Mouse (Mus musculus): ENCODE data around the gene Polrmt. TPM values are rescaled to one million over a fixed set of nuclear protein-coding genes. Genes with fewer than 3 reads are reported as not detected.
A peak's percentile ranks its signal among the peaks of the same experiment; 100 is the strongest.

Polrmt gene
- total and polyA plus RNA-seq, 3 experiments: 16.7 to 45.5 (median 44.5) TPM

GRCm38 (mm10) chr10:79698459-79698858 lies 47.9 kb downstream of the Polrmt start:
- ATAC-seq (ENCODE audit: extremely low read depth, insufficient number of reproducible peaks, low FRiP score, poor library complexity, severe bottlenecking): no peak

GRCm38 (mm10) chr10:79697916-79698315 lies 48.5 kb downstream of the Polrmt start:
- DNase-seq (ENCODE audit: low spot score): no peak
- H3K36me3 ChIP-seq (replicated peaks): no peaks in the 10 kb centered on the region
- peaks cover 8% of the 10 kb centered on the region for H3K4me1 ChIP-seq (ENCODE audit: insufficient read depth, low read depth, low read length)
- H3K9me3 ChIP-seq (replicated peaks): no peaks in the 10 kb centered on the region
- peaks cover 30% of the 10 kb centered on the region for H3K27me3 ChIP-seq (ENCODE audit: insufficient read depth, low read length)
- TF ChIP-seq POLR2AphosphoS5 (IDR thresholded peaks at IDR 0.05; ENCODE audit: insufficient replicate concordance, low read depth, low read length) (no peak), CTCF (IDR thresholded peaks at IDR 0.05; ENCODE audit: low read depth, low read length) (no peak), GATA1 (IDR thresholded peaks at IDR 0.05; ENCODE audit: borderline replicate concordance, low read length) (no peak), GATA2 (IDR thresholded peaks at IDR 0.05; ENCODE audit: borderline replicate concordance, low read depth, low read length) (no peak)
- no peak overlapping the region for H3K4me3 ChIP-seq (ENCODE audit: low read depth, low read length)
- ATAC-seq (ENCODE audit: extremely low read depth, insufficient number of reproducible peaks, low FRiP score, poor library complexity, severe bottlenecking): no peak

More at GRCm38 (mm10) chr10:79698459-79698858, 47.9 kb downstream of the Polrmt start:
- H3K27me3 ChIP-seq (ENCODE audit: insufficient read depth, low read length): peaks cover 30% of the 10 kb centered on the region
- no peaks in the 10 kb centered on the region for H3K9me3 ChIP-seq (replicated peaks)
- TF ChIP-seq TAL1 (conservative IDR thresholded peaks at IDR 0.05; ENCODE audit: low read depth, low read length): no peak
- no peak for TF ChIP-seq POLR2AphosphoS5 (IDR thresholded peaks at IDR 0.05; ENCODE audit: insufficient replicate concordance, low read depth, low read length)
- TF ChIP-seq CTCF (IDR thresholded peaks at IDR 0.05; ENCODE audit: low read depth, low read length): no peak
- TF ChIP-seq GATA2 (IDR thresholded peaks at IDR 0.05; ENCODE audit: borderline replicate concordance, low read depth, low read length): no peak
- TF ChIP-seq GATA1 (IDR thresholded peaks at IDR 0.05; ENCODE audit: borderline replicate concordance, low read length): no peak
- peaks cover 9% of the 10 kb centered on the region for H3K4me1 ChIP-seq (ENCODE audit: insufficient read depth, low read depth, low read length)
- no peak overlapping the region for H3K4me3 ChIP-seq (ENCODE audit: low read depth, low read length)
- H3K36me3 ChIP-seq (replicated peaks): no peaks in the 10 kb centered on the region
- DNase-seq (ENCODE audit: low spot score): no peak

DNA sequence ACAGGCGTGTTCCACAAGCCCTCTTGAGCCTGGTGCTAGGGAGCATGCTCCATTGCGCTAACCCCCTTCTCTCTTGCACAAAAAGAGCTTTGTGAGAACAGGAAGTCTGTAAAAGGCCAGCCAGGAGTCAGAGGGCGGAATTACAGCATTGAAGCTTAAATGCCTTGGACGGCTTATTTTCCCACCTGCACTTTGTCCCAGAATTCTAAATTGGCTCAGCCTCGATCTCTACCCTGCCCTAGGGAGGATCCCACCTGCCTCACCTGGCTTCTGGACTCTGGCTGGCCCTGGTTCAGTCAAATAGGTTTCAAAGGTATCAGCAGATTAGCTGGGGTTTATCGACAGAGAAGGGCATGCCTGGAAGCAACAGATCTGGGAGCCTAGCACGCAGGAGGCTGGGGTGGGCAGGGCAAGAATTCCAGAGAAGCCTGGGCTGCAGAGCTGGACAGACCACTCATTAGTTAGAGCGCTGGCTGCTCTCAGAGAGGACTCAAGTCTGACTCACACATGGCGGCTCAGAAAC lies 50.2 kb downstream of the Polrmt start:
- Histone ChIP-seq H3K4me3 (ENCODE audit: low read depth, low read length) (no peak overlapping the region), H3K36me3 (replicated peaks) (peaks cover 6% of the 10 kb centered on the region), H3K9me3 (replicated peaks) (peaks cover 6% of the 10 kb centered on the region), H3K4me1 (ENCODE audit: insufficient read depth, low read depth, low read length) (peaks cover 7% of the 10 kb centered on the region), H3K27me3 (ENCODE audit: insufficient read depth, low read length) (peaks cover 30% of the 10 kb centered on the region)
- no peak for DNase-seq (ENCODE audit: low spot score)
- ATAC-seq (ENCODE audit: extremely low read depth, insufficient number of reproducible peaks, low FRiP score, poor library complexity, severe bottlenecking): no peak
- no peak for TF ChIP-seq POLR2AphosphoS5 (IDR thresholded peaks at IDR 0.05; ENCODE audit: insufficient replicate concordance, low read depth, low read length)
- TF ChIP-seq GATA1 (IDR thresholded peaks at IDR 0.05; ENCODE audit: borderline replicate concordance, low read length): no peak
- TF ChIP-seq CTCF (IDR thresholded peaks at IDR 0.05; ENCODE audit: low read depth, low read length): no peak
- no peak for TF ChIP-seq GATA2 (IDR thresholded peaks at IDR 0.05; ENCODE audit: borderline replicate concordance, low read depth, low read length)
- TF ChIP-seq TAL1 (conservative IDR thresholded peaks at IDR 0.05; ENCODE audit: low read depth, low read length): no peak

GRCm38 (mm10) chr10:79695231-79696128 lies 50.9 kb downstream of the Polrmt start:
- peak; percentile 82 for DNase-seq (ENCODE audit: low spot score)
- H3K9me3 ChIP-seq (replicated peaks): peaks cover 6% of the 10 kb centered on the region
- peaks cover 28% of the 10 kb centered on the region for H3K27me3 ChIP-seq (ENCODE audit: insufficient read depth, low read length)
- peak; percentile 60 for ATAC-seq (ENCODE audit: extremely low read depth, insufficient number of reproducible peaks, low FRiP score, poor library complexity, severe bottlenecking)
- H3K4me1 ChIP-seq (ENCODE audit: insufficient read depth, low read depth, low read length): peaks cover 7% of the 10 kb centered on the region
- TF ChIP-seq CTCF (IDR thresholded peaks at IDR 0.05; ENCODE audit: low read depth, low read length): peak; percentile 96
- TF ChIP-seq POLR2AphosphoS5 (IDR thresholded peaks at IDR 0.05; ENCODE audit: insufficient replicate concordance, low read depth, low read length): no peak
- H3K4me3 ChIP-seq (ENCODE audit: low read depth, low read length): no peak overlapping the region
- H3K36me3 ChIP-seq (replicated peaks): peaks cover 8% of the 10 kb centered on the region

GRCm38 (mm10) chr10:79694379-79694655 lies 52.1 kb downstream of the Polrmt start:
- peaks cover 24% of the 10 kb centered on the region for H3K27me3 ChIP-seq (ENCODE audit: insufficient read depth, low read length)
- no peak for ATAC-seq (ENCODE audit: extremely low read depth, insufficient number of reproducible peaks, low FRiP score, poor library complexity, severe bottlenecking)
- no peak overlapping the region for H3K4me3 ChIP-seq (ENCODE audit: low read depth, low read length)
- no peak for DNase-seq (ENCODE audit: low spot score)
- H3K9me3 ChIP-seq (replicated peaks): peaks cover 6% of the 10 kb centered on the region
- peaks cover 7% of the 10 kb centered on the region for H3K4me1 ChIP-seq (ENCODE audit: insufficient read depth, low read depth, low read length)
- peaks cover 18% of the 10 kb centered on the region for H3K36me3 ChIP-seq (replicated peaks)
- TF ChIP-seq GATA1 (IDR thresholded peaks at IDR 0.05; ENCODE audit: borderline replicate concordance, low read length) (no peak), CTCF (IDR thresholded peaks at IDR 0.05; ENCODE audit: low read depth, low read length) (no peak), POLR2AphosphoS5 (IDR thresholded peaks at IDR 0.05; ENCODE audit: insufficient replicate concordance, low read depth, low read length) (no peak), GATA2 (IDR thresholded peaks at IDR 0.05; ENCODE audit: borderline replicate concordance, low read depth, low read length) (no peak), TAL1 (conservative IDR thresholded peaks at IDR 0.05; ENCODE audit: low read depth, low read length) (no peak)

DNA sequence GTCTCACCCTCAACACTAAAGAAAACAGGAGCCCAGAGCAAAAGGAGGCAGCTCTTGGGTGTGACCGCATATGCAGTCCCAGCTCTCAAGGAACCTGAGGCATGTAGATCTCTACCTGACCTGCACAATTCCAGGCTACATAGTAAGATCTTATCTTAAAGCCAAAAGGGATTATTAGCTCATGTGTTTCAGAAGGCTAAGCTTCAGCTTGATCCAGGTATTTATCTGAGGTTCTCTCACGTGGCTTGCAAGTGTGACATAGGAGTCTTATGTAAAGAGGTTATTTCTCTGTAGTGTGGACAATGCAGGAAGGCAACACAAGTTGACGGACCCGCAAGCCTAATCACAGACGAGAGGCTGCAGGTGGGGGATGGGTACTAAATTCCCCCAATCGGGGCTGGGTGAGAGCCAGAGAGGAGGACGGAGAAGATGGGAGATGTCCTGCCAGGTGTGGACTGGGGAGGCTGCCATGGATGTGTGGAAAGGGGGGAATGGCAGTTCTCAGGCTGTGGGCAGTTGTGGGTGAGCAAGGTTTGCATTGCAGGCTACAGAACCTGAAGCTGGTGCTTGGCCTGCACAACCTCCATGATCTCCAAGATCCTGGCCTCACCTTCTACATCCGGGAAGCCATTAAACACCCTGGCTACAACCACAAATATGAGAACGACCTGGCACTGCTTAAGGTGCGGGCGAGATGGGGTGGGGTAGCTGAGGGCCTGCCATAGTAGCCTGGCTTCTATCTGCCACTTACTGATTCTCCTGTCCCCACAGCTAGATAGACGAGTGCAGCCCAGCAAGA lies 52.6 kb downstream of the Polrmt start:
- no peak for ATAC-seq (ENCODE audit: extremely low read depth, insufficient number of reproducible peaks, low FRiP score, poor library complexity, severe bottlenecking)
- H3K4me1 ChIP-seq (ENCODE audit: insufficient read depth, low read depth, low read length): peaks cover 8% of the 10 kb centered on the region
- H3K9me3 ChIP-seq (replicated peaks): peaks cover 6% of the 10 kb centered on the region
- H3K4me3 ChIP-seq (ENCODE audit: low read depth, low read length): no peak overlapping the region
- peaks cover 24% of the 10 kb centered on the region for H3K27me3 ChIP-seq (ENCODE audit: insufficient read depth, low read length)
- peaks cover 24% of the 10 kb centered on the region for H3K36me3 ChIP-seq (replicated peaks)
- no peak for DNase-seq (ENCODE audit: low spot score)
- no peak for TF ChIP-seq CTCF (IDR thresholded peaks at IDR 0.05; ENCODE audit: low read depth, low read length)
- TF ChIP-seq GATA1 (IDR thresholded peaks at IDR 0.05; ENCODE audit: borderline replicate concordance, low read length): no peak
- TF ChIP-seq GATA2 (IDR thresholded peaks at IDR 0.05; ENCODE audit: borderline replicate concordance, low read depth, low read length): no peak
- no peak for TF ChIP-seq POLR2AphosphoS5 (IDR thresholded peaks at IDR 0.05; ENCODE audit: insufficient replicate concordance, low read depth, low read length)
- TF ChIP-seq TAL1 (conservative IDR thresholded peaks at IDR 0.05; ENCODE audit: low read depth, low read length): no peak
